Comparison of ENCODE assay signal across 8 mouse cellular contexts in genomic region chr14:54463959-54464292, GRCm38 (mm10). TPM values are rescaled to one million over a fixed set of nuclear protein-coding genes. Genes with fewer than 3 reads are reported as not detected.
DNase-seq lines count a peak whose midpoint lies in the region; ATAC-seq and TF ChIP-seq lines count a peak whose summit lies in the region.

TSS of gene Lrp10 (plus strand) at chr14:54464137.

- in situ Hi-C loops in Patski (cut with MboI; ENCODE audit: low pct_unique_long_range_greater_than_20kb), result no loop called here

- DNase-seq in Patski (ENCODE audit: low read depth, low spot score), result no peak
- DNase-seq in cerebellum, postnatal 14 days, result peak; percentile 91 to 93
- DNase-seq in frontal cortex, postnatal 25 days (ENCODE audit: low spot score in 2 of 2), result peak; percentile 60 to 76
- peak; percentile 76 to 79 for DNase-seq in layer of hippocampus, postnatal 25 days (ENCODE audit: extremely low spot score in 1 of 2, low spot score in 1 of 2)
- DNase-seq in lung, postnatal 14 days, result peak; percentile 92
- peak; percentile 89 for DNase-seq in ovary, postnatal 36 days (ENCODE audit: low spot score)
- DNase-seq in thymus, postnatal 25 days, result peak; percentile 94

- POLR2A ChIA-PET in Patski (lab: Charles Lee), result no interaction called here

- H3K9me3 ChIP-seq in hindbrain, embryonic 13.5 days, result no peaks in the 10 kb centered on the region

- peak; percentile 89 for ATAC-seq in Patski
- ATAC-seq in hindbrain, embryonic 13.5 days (ENCODE audit: low FRiP score), result peak; percentile 91

- H3K27ac ChIP-seq in hindbrain, embryonic 13.5 days, result peak within 1 kb of the TSS; percentile 55

- H3K9ac ChIP-seq in hindbrain, embryonic 13.5 days, result peak within 1 kb of the TSS; percentile 81

- H3K27me3 ChIP-seq in Patski, result no peaks in the 10 kb centered on the region
- H3K27me3 ChIP-seq in hindbrain, embryonic 13.5 days, result no peaks in the 10 kb centered on the region

- CTCF ChIA-PET in Patski (lab: Charles Lee), result no interaction called here

- peaks cover 19% of the 10 kb centered on the region for H3K4me1 ChIP-seq in hindbrain, embryonic 13.5 days (replicated peaks)

- H3K4me3 ChIP-seq in hindbrain, embryonic 13.5 days, result peak within 1 kb of the TSS; percentile 68

- peaks cover 18% of the 10 kb centered on the region for H3K36me3 ChIP-seq in hindbrain, embryonic 13.5 days

- no peak for TF ChIP-seq CTCF in Patski (IDR thresholded peaks at IDR 0.05)

- under 1% methylated on average over 32 of the region's 35 CpGs for WGBS in hindbrain, embryonic 13.5 days

- peak within 1 kb of the TSS; percentile 72 for H3K4me2 ChIP-seq in hindbrain, embryonic 13.5 days

RNA-seq across cellular contexts. Expression of gene Lrp10, which starts in this region (rescaled TPM):
- 185 TPM for polyA plus RNA-seq in Patski (2021)
- polyA plus RNA-seq in hindbrain, embryonic 13.5 days (2015; fragmentation: Nextera tagmentation; extraction: Ambion mirVana), result 29.9 and 32.0 TPM in 2 replicates
- total RNA-seq in layer of hippocampus, postnatal 25 days (2021), result 10 to 100 TPM; 32.1 to 34.6 TPM
